Mouse (Mus musculus) forebrain, embryonic 13.5 days (tissue): ENCODE data around the gene Stxbp1. TPM values are rescaled to one million over a fixed set of nuclear protein-coding genes. Genes with fewer than 3 reads are reported as not detected.

Source experiments
- ATAC-seq: fragments of 200-750 bp; cut with Nextera tagmentation; 2 replicates; pipeline ENCODE4 v1.8.0; 2017
- H3K27ac ChIP-seq: fragments of 300-500 bp; sonication (generic); 2 replicates; pipeline ENCODE4 v1.5.1; 2015; ENCODE audit warnings: inconsistent platforms, mild to moderate bottlenecking, moderate library complexity
- H3K27me3 ChIP-seq: fragments of 300-500 bp; sonication (generic); 2 replicates; pipeline ENCODE4 v1.6.1; 2015; ENCODE audit warnings: mild to moderate bottlenecking, inconsistent platforms
- H3K36me3 ChIP-seq: fragments of 300-500 bp; sonication (generic); 2 replicates; pipeline ENCODE4 v1.6.1; 2015; ENCODE audit warnings: mild to moderate bottlenecking, inconsistent platforms; ENCODE audit not compliant: poor library complexity, severe bottlenecking
- H3K4me1 ChIP-seq: fragments of 300-500 bp; sonication (generic); 2 replicates; pipeline ENCODE4 v1.6.1; 2015; ENCODE audit warnings: inconsistent platforms
- H3K4me2 ChIP-seq: fragments of 300-500 bp; sonication (generic); 2 replicates; pipeline ENCODE4 v1.6.1; 2015; ENCODE audit warnings: inconsistent platforms, mild to moderate bottlenecking, moderate library complexity
- H3K4me3 ChIP-seq: fragments of 300-500 bp; sonication (generic); 2 replicates; pipeline ENCODE4 v1.5.1; 2015; ENCODE audit warnings: mild to moderate bottlenecking, inconsistent platforms
- H3K9ac ChIP-seq: fragments of 300-500 bp; sonication (generic); 2 replicates; pipeline ENCODE4 v1.6.1; 2015; ENCODE audit warnings: mild to moderate bottlenecking, inconsistent platforms
- H3K9me3 ChIP-seq: fragments of 300-500 bp; sonication (generic); replicated peaks from 2 replicates; pipeline ENCODE4 v1.6.1; 2016; ENCODE audit warnings: inconsistent platforms
- WGBS: fragments of 180-500 bp; shearing (Covaris S2); methylation state at CpG from one replicate; pipeline ENCODE4 v1.1.7; 2015; 5-methylcytosine and 5-hydroxymethylcytosine counted together
- polyA plus RNA-seq: library from polyadenylated mRNA; unstranded; fragments of >200 nt; fragmentation: Nextera tagmentation; extraction: Ambion mirVana; gene quantifications from 2 replicates; pipeline ENCODE4 v1.2.1, GENCODE M21; 2015

Stxbp1 gene
- polyA plus RNA-seq, 1 experiment from 2014 or later, result 97.5 TPM

DNA sequence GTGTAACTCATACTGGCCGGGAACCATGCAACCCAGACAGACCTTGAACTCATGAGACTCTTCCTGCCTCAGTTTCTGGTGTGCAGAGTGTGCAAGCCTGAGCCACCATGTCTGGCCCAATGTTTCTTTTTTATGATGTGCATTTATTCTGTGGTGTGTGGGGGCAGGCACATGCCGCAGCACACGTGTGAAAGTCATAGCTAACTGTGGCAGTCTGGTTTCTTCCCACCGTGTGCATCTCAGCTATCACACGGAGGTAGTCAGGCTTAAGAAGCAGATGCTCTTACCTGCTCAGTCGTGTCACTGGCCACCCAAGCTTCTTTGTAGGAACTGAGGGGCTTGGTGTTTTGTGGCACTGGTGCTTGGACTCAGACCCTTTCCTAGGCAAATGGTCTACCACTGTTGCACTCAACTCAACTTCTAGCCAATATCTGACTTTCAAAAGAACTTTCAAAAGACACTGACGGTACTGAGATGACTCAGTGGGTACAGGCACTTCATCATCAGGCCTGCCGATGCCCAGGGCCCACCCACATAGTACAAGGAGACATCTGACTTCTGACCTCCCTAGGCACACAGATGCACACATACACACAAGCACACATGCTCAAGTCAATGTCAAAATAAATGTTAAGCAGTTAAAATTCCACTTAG, 74.3 kb downstream of the Stxbp1 start:
- no peak overlapping the region for H3K9ac ChIP-seq
- no peaks in the 10 kb centered on the region for H3K36me3 ChIP-seq
- ATAC-seq, result no peak
- peaks cover 3% of the 10 kb centered on the region; the same call in 1 of the 2 replicates for H3K27me3 ChIP-seq
- no peaks in the 10 kb centered on the region for H3K9me3 ChIP-seq
- H3K4me1 ChIP-seq, result peaks cover 14% of the 10 kb centered on the region
- H3K4me2 ChIP-seq, result no peak overlapping the region
- H3K4me3 ChIP-seq, result no peak overlapping the region
- no peak overlapping the region for H3K27ac ChIP-seq
- 89% methylated on average over 8 of the region's 8 CpGs for WGBS

DNA sequence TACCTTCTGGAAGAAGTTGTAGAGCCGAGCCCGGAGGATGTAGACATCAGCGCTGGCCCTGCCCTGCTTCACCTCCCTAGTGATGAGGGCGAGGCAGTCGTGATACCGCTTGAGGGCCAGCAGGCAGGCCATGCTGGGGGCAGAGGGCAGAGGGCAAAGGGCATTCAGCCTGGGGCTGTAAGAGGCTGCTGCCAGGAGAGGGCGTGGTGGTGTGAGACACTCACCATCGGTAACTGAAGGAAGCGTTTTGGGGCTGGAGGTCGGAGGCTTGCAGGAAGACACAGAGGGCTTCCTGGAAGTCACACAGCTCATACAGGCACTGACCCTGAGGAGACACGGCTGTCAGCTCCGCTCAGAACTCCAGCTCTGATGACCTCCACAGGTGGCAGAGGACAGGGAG, 75.2 kb downstream of the Stxbp1 start:
- H3K4me1 ChIP-seq, result peaks cover 14% of the 10 kb centered on the region
- no peak overlapping the region for H3K4me2 ChIP-seq
- no peak overlapping the region for H3K9ac ChIP-seq
- 37% methylated on average over 12 of the region's 12 CpGs for WGBS
- H3K4me3 ChIP-seq, result no peak overlapping the region
- no peak overlapping the region for H3K27ac ChIP-seq
- no peak for ATAC-seq
- H3K36me3 ChIP-seq, result no peaks in the 10 kb centered on the region
- H3K27me3 ChIP-seq, result peaks cover under 1% of the 10 kb centered on the region; the same call in 1 of the 2 replicates
- H3K9me3 ChIP-seq, result no peaks in the 10 kb centered on the region

GRCm38 (mm10) chr2:32769327-32770085, 77.5 kb downstream of the Stxbp1 start:
- WGBS, result 58% methylated on average over 5 of the region's 5 CpGs
- Histone ChIP-seq H3K27me3 (no peaks in the 10 kb centered on the region), H3K4me1 (no peaks in the 10 kb centered on the region), H3K27ac (no peak overlapping the region), H3K4me3 (no peak overlapping the region), H3K9me3 (no peaks in the 10 kb centered on the region), H3K36me3 (no peaks in the 10 kb centered on the region), H3K9ac (no peak overlapping the region), H3K4me2 (no peak overlapping the region)
- no peak for ATAC-seq

- H3K36me3 ChIP-seq, result 0 out of 2 replicates have a peak, but pooled peaks cover under 1% of the 10 kb centered on the region
- no peak overlapping the region for H3K4me3 ChIP-seq
- no peak overlapping the region for H3K9ac ChIP-seq
- H3K4me2 ChIP-seq, result no peak overlapping the region
- no peaks in the 10 kb centered on the region for H3K4me1 ChIP-seq
- no peaks in the 10 kb centered on the region for H3K9me3 ChIP-seq
- H3K27me3 ChIP-seq, result no peaks in the 10 kb centered on the region
- 59% methylated on average over 19 of the region's 19 CpGs for WGBS
- no peak for ATAC-seq
- no peak overlapping the region for H3K27ac ChIP-seq
Measured at GRCm38 (mm10) chr2:32768661-32769285, 78.3 kb downstream of the Stxbp1 start.

DNA sequence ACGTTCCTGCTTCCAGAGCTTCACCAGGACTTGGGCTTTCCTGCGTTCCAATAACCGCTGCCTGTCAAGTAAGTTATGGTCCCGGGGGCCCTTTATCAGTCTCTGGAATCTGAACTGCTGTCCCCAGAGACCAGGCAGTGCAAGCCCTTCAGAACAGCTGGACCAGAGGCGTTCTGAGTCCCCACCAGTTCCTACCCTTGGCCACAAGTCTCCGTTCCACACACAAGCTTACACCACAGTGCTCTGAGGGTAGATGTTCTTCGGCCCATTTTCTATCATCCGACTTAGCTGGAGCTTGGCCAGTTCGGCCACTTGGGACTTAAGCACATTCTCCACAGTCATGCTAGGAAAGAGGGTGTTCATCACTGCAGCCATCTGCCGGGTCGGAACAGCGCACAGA, 79.8 kb downstream of the Stxbp1 start:
- Histone ChIP-seq H3K4me2 (no peak overlapping the region), H3K9me3 (no peaks in the 10 kb centered on the region), H3K9ac (no peak overlapping the region), H3K27ac (no peak overlapping the region), H3K4me3 (no peak overlapping the region), H3K27me3 (no peaks in the 10 kb centered on the region), H3K36me3 (peaks cover 16% of the 10 kb centered on the region), H3K4me1 (no peaks in the 10 kb centered on the region)
- ATAC-seq, result no peak
- 87% methylated on average over 12 of the region's 12 CpGs for WGBS

DNA sequence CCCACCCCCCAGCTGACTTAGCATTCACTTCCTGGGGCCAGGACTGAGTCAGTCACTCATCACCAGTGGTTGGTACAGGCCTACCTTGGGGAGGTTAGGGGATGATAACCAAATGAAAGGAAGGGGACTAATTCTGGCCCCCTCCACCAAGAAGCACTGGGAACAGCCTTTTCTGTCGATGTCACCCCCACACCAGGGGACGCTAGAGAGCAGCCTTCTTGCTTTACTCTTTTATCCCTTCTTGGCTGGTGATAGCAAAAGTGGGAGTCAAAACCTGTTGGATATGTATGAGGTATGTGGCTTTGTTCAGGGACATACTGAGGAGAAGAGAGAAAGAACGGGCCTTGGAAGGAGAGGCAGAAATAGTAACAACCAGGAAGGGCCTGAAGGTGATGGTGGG, 83.7 kb downstream of the Stxbp1 start:
- no peaks in the 10 kb centered on the region for H3K9me3 ChIP-seq
- H3K27me3 ChIP-seq, result no peaks in the 10 kb centered on the region
- 82% methylated on average over 3 of the region's 3 CpGs for WGBS

DNA sequence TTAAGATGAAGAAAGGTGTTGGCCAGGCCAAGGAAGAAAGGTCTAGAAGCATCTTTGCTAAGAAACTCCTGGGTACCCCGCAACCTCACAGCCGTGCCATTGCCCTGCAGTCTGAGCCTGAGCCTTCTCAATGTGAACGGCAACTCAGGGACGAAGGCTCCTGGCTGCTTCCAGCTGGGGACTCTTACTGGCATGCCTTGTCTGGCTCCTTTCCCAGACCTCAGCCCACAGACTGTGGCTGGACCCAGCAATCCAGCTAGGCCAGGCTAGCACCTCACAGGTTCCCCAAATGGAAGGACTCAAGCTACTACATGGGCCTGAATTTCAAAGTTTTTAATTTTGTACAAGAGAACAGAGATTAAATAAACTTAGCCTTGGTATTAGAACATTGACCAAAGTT, 85.2 kb downstream of the Stxbp1 start:
- no peaks in the 10 kb centered on the region for H3K9me3 ChIP-seq
- no peak overlapping the region for H3K27ac ChIP-seq
- no peak overlapping the region for H3K4me2 ChIP-seq
- WGBS, result 90% methylated on average over 4 of the region's 4 CpGs
- H3K4me3 ChIP-seq, result no peak overlapping the region
- H3K27me3 ChIP-seq, result no peaks in the 10 kb centered on the region
- H3K4me1 ChIP-seq, result peaks cover 16% of the 10 kb centered on the region
- ATAC-seq, result no peak
- no peak overlapping the region for H3K9ac ChIP-seq
- peaks cover 40% of the 10 kb centered on the region for H3K36me3 ChIP-seq

More for the DNA sequence above, 83.7 kb downstream of the Stxbp1 start:
- no peak overlapping the region for H3K4me3 ChIP-seq
- H3K9ac ChIP-seq, result no peak overlapping the region
- H3K4me2 ChIP-seq, result no peak overlapping the region
- H3K27ac ChIP-seq, result no peak overlapping the region
- peaks cover 40% of the 10 kb centered on the region for H3K36me3 ChIP-seq
- no peak for ATAC-seq
- peaks cover 8% of the 10 kb centered on the region for H3K4me1 ChIP-seq

- H3K4me3 ChIP-seq, result no peak overlapping the region
- ATAC-seq, result no peak
- 85% methylated on average over 14 of the region's 14 CpGs for WGBS
- peaks cover 19% of the 10 kb centered on the region for H3K4me1 ChIP-seq
- H3K36me3 ChIP-seq, result peaks cover 40% of the 10 kb centered on the region
- H3K9ac ChIP-seq, result no peak overlapping the region
- H3K27ac ChIP-seq, result no peak overlapping the region
- no peaks in the 10 kb centered on the region for H3K9me3 ChIP-seq
- no peak overlapping the region for H3K4me2 ChIP-seq
- H3K27me3 ChIP-seq, result no peaks in the 10 kb centered on the region
Measured at GRCm38 (mm10) chr2:32761361-32761760, 85.7 kb downstream of the Stxbp1 start.

GRCm38 (mm10) chr2:32759001-32759400, 88.0 kb downstream of the Stxbp1 start:
- Histone ChIP-seq H3K27ac (0 out of 2 replicates have a peak overlapping the region, but pooled peaks have one; percentile 19), H3K4me2 (peak overlapping the region; percentile 61; the same call in 1 of the 2 replicates), H3K27me3 (no peaks in the 10 kb centered on the region), H3K4me1 (peaks cover 19% of the 10 kb centered on the region), H3K36me3 (peaks cover 52% of the 10 kb centered on the region), H3K9ac (peak overlapping the region; percentile 41), H3K4me3 (no peak overlapping the region), H3K9me3 (no peaks in the 10 kb centered on the region)
- ATAC-seq, result no peak
- 91% methylated on average over 2 of the region's 2 CpGs for WGBS

DNA sequence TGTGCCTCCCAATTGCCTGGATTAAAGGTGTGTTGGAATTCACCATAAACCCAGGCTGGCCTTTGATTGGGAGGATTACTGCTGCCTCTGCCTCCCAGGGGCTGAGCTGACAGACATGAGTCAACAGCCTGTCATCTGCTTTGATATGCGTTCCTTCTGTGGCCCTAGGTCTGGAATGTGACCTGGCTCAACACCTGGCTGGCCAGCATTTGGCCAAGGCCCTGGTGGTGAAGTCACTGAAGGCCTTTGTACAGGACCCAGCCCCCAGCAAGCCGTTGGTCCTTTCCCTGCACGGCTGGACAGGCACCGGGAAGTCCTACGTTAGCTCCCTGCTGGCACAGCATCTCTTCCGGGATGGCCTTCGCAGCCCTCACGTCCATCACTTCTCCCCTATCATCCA, 88.5 kb downstream of the Stxbp1 start:
- Histone ChIP-seq H3K36me3 (peaks cover 53% of the 10 kb centered on the region), H3K9ac (peak overlapping the region; percentile 41), H3K9me3 (no peaks in the 10 kb centered on the region), H3K27ac (peak overlapping the region; percentile 19; the same call in 1 of the 2 replicates), H3K4me3 (no peak overlapping the region), H3K27me3 (no peaks in the 10 kb centered on the region), H3K4me2 (peak overlapping the region; percentile 61), H3K4me1 (peaks cover 19% of the 10 kb centered on the region)
- 84% methylated on average over 8 of the region's 8 CpGs for WGBS
- no peak for ATAC-seq

DNA sequence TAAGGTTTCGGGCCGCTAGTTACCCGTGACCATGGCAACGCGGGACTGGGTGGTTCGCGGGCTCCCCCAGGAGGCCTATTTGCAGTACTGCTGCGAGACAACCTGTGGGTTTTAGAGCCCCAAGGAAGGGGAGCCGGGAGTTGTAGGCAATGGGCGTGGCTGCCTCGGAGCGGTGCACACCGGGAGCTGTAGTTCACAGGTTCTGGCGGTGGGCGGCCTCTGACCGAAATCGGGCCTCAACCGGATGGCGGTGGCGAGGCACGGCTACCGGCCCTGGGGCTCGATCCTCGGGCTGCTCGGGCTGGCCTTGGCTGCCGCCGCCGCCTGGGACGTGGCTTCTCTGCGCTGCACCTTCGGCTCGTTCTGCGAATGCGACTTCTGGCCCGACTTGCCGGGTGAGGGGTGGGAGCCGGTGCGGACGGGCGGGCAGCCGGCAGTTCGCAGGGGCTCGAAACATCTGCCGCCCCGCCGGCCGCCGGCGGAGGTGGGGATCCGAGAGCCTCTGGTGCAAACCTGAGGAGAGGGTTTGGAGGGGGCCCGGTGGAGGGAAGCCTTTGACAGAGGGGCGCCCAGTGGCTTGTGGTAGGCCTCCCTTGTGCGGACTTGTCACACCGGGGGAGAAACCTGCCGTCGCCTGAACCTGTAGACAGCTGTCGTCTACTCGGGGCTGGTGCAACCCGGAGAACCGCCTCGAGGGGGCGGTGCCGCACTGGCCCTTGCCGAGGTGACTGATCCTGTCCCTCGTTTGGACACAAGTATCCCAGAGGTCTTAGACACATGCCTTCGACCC, 89.8 kb downstream of the Stxbp1 start, which contains the start of gene Tor2a:
TSS of gene Tor2a (plus strand) at position 179 of the 790 bp plus-strand sequence.
- H3K36me3 ChIP-seq, result peaks cover 53% of the 10 kb centered on the region
- WGBS, result under 1% methylated on average over 60 of the region's 66 CpGs
- peak; percentile 96 for ATAC-seq

More for the DNA sequence above, 89.8 kb downstream of the Stxbp1 start, which contains the start of gene Tor2a:
- Histone ChIP-seq H3K9me3 (no peaks in the 10 kb centered on the region), H3K4me1 (peaks cover 19% of the 10 kb centered on the region), H3K4me2 (peak within 1 kb of the TSS; percentile 61), H3K4me3 (peak within 1 kb of the TSS; percentile 59), H3K9ac (peak within 1 kb of the TSS; percentile 87), H3K27ac (peak within 1 kb of the TSS; percentile 88), H3K27me3 (no peaks in the 10 kb centered on the region)
